Mouse (Mus musculus): ENCODE measurements around the gene Mllt3.

GRCm38 (mm10) chr4:87955132-87955531 lies 78.0 kb downstream of the Mllt3 start:
- no peak for TF ChIP-seq CTCF (IDR thresholded peaks at IDR 0.05; ENCODE audit: borderline replicate concordance, extremely low read depth, insufficient read depth, insufficient read length)
- TF ChIP-seq POLR2A (IDR thresholded peaks at IDR 0.05; ENCODE audit: borderline replicate concordance, extremely low read depth, insufficient read depth, insufficient read length, poor library complexity, severe bottlenecking), result no peak
